Mouse (Mus musculus): Measurements from ENCODE around the gene Kcnma1. TPM values are rescaled to one million over a fixed set of nuclear protein-coding genes. Genes with fewer than 3 reads are reported as not detected.

The Kcnma1 gene
- polyA plus RNA-seq (2014; fragmentation: Illumina TruSeq; extraction: RNeasy Lipid Tissue Mini Kit (QIAGEN cat#74804); ENCODE audit: low replicate concordance) = 3.5 TPM

GRCm38 (mm10) chr14:24014391-24014790, at the start of gene Kcnma1:
Gene Kcnma1 (minus strand): TSS chr14:24014491.

Other genes starting within 250 kb of the Kcnma1 start
- gene Dlg5, start 231.4 kb upstream of the Kcnma1 start, polyA plus RNA-seq (2014; fragmentation: Illumina TruSeq; extraction: RNeasy Lipid Tissue Mini Kit (QIAGEN cat#74804); ENCODE audit: low replicate concordance) = 9.8 TPM